Mouse (Mus musculus): Measurements from ENCODE around the gene Cacna2d2.

Cacna2d2 gene

GRCm38 (mm10) chr9:107462907-107463306 is 63.5 kb downstream of the Cacna2d2 start:
- no peak for DNase-seq (ENCODE audit: low spot score in 2 of 2)

GRCm38 (mm10) chr9:107463509-107463908 is 64.1 kb downstream of the Cacna2d2 start:
- peak; percentile 62 to 86 for DNase-seq (ENCODE audit: low spot score in 2 of 2)

- DNase-seq (ENCODE audit: low spot score in 2 of 2) = no peak
Measured at GRCm38 (mm10) chr9:107464130-107464529, 64.7 kb downstream of the Cacna2d2 start.

- no peak for DNase-seq (ENCODE audit: low spot score in 2 of 2)
Measured at GRCm38 (mm10) chr9:107465657-107466056, 66.2 kb downstream of the Cacna2d2 start.

GRCm38 (mm10) chr9:107469213-107469795 is 69.9 kb downstream of the Cacna2d2 start:
- no peak for DNase-seq (ENCODE audit: low spot score in 2 of 2)

GRCm38 (mm10) chr9:107470427-107470826 is 71.0 kb downstream of the Cacna2d2 start:
- no peak for DNase-seq (ENCODE audit: low spot score in 2 of 2)

GRCm38 (mm10) chr9:107474016-107474415 is 74.6 kb downstream of the Cacna2d2 start:
- no peak for DNase-seq (ENCODE audit: low spot score in 2 of 2)

GRCm38 (mm10) chr9:107478979-107479378 is 79.6 kb downstream of the Cacna2d2 start:
- no peak for DNase-seq (ENCODE audit: low spot score in 2 of 2)

GRCm38 (mm10) chr9:107479593-107479992 is 80.2 kb downstream of the Cacna2d2 start:
- no peak for DNase-seq (ENCODE audit: low spot score in 2 of 2)

- DNase-seq (ENCODE audit: low spot score in 2 of 2) = no peak
Measured at GRCm38 (mm10) chr9:107480477-107481069, 81.2 kb downstream of the Cacna2d2 start.

GRCm38 (mm10) chr9:107481340-107481739 is 81.9 kb downstream of the Cacna2d2 start:
- no peak for DNase-seq (ENCODE audit: low spot score in 2 of 2)

GRCm38 (mm10) chr9:107482004-107482403 is 82.6 kb downstream of the Cacna2d2 start:
- no peak for DNase-seq (ENCODE audit: low spot score in 2 of 2)

- DNase-seq (ENCODE audit: low spot score in 2 of 2) = no peak
Measured at GRCm38 (mm10) chr9:107482770-107483169, 83.4 kb downstream of the Cacna2d2 start.

GRCm38 (mm10) chr9:107483714-107484113 is 84.3 kb downstream of the Cacna2d2 start:
- DNase-seq (ENCODE audit: low spot score in 2 of 2) = no peak

- DNase-seq (ENCODE audit: low spot score in 2 of 2) = no peak
Measured at GRCm38 (mm10) chr9:107484302-107484701, 84.9 kb downstream of the Cacna2d2 start.

GRCm38 (mm10) chr9:107484766-107485165 is 85.4 kb downstream of the Cacna2d2 start:
- DNase-seq (ENCODE audit: low spot score in 2 of 2) = no peak

- DNase-seq (ENCODE audit: low spot score in 2 of 2) = no peak
Measured at GRCm38 (mm10) chr9:107486086-107486485, 86.7 kb downstream of the Cacna2d2 start.

GRCm38 (mm10) chr9:107486507-107487225 is 87.3 kb downstream of the Cacna2d2 start:
- no peak for DNase-seq (ENCODE audit: low spot score in 2 of 2)

GRCm38 (mm10) chr9:107490146-107490545 is 90.7 kb downstream of the Cacna2d2 start:
- DNase-seq (ENCODE audit: low spot score in 2 of 2) = no peak

GRCm38 (mm10) chr9:107490625-107491024 is 91.2 kb downstream of the Cacna2d2 start:
- no peak for DNase-seq (ENCODE audit: low spot score in 2 of 2)

- DNase-seq (ENCODE audit: low spot score in 2 of 2) = no peak
Measured at GRCm38 (mm10) chr9:107493511-107493910, 94.1 kb downstream of the Cacna2d2 start.

- DNase-seq (ENCODE audit: low spot score in 2 of 2) = no peak
Measured at GRCm38 (mm10) chr9:107494238-107494637, 94.8 kb downstream of the Cacna2d2 start.

GRCm38 (mm10) chr9:107496359-107496758 is 96.9 kb downstream of the Cacna2d2 start:
- no peak for DNase-seq (ENCODE audit: low spot score in 2 of 2)

All from urinary bladder, postnatal 4 days (tissue).